Mouse (Mus musculus) right cerebral cortex, postnatal 4 days (tissue): ENCODE data around the gene Csk.

Experiments
- DNase-seq: peaks from one replicate; pipeline ENCODE4 v3.0.0-alpha.2; 2022

Csk gene

DNA sequence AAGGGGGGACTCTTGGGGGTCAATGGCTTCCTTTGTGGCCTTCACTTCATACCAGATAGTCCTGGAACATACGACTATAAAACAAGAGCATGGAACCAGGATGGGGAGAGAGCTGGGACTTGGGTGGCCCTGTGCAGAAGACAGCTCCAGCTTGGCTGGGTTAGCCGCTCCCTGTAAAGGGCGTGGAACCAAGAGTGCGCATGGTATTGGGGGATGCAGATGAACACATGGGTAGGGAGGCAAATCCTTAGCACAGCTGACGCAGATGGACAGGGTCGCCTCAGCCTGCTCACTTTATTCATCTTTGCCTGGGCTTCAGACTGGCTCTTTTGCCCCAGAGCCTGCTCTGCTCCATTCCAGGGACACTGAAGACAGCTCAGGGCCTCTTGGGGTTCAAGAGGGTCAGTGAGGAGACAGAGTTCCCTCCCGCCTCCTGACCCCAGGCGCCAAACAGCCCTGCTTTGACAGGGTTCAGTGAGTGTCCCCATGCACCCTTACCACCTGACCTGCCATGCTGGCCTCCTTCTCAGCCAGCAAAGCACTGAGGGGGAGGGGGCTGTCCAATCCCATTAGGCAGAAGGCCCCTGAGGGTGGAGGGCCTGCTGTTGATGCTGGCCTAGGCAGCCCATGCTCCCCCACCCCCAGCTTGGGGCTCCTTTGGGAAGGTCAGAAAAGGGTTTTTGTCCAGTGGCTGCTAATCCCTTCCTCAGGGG lies 54.4 kb downstream of the Csk start:
- DNase-seq = no peak

DNA sequence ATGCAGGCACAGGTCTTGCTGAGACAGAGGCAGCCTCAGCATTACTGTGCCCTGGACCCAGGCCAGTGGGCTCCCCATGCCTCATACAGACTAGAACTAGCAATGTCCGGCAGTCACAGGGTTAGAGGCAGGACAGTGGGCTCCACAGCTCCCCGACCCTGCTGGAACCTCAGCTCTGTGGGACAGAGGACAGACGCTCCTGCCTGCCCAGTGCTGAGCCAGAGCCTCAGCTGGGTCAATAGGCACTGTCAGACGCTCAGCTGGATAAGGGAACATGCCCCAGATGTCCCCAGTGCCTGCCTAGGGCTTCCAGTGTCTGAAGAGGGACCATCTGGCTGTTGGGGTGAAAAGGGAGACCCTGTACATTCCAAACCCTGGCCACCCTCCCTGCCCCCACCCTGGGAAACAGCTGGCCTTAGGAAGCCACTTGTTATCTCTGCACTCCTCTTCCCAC lies 55.5 kb downstream of the Csk start:
- DNase-seq = no peak

DNA sequence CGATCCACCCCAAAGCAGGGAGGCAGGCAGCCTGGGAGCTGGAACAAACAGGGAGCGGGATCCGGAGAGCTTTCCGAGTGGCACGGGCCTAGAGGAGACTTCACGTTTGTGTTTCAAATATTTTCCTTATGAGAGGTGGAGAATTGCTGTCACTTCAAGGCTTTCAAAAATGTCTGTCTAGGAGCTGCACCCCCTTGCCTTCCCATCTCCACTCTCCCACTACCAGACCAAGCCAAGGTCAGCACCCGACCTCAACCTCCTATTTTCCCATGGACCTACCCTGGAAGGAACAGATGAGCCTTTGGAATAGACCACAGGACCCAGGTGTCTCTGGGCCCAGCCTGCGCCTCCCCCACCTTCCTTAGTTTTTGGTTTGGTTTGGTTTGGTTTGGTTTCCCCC lies 56.2 kb downstream of the Csk start:
- DNase-seq = no peak

DNA sequence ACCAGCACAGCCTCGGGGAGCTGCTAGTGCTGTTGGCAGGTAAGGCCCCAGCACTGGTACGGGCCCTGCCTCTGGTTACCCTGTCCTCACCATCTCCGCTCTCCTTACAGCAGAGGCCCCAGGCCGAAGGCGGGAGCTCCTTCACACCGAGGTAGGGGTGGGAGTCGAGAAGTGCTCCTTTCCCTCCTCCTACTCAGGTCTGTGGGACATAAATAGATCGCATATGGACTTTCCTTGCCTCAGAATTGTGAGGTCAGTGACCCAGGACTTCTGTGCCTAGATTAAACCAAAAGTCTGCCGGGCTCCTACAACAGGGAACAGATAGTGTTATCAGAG lies 59.3 kb downstream of the Csk start:
- DNase-seq = no peak

DNA sequence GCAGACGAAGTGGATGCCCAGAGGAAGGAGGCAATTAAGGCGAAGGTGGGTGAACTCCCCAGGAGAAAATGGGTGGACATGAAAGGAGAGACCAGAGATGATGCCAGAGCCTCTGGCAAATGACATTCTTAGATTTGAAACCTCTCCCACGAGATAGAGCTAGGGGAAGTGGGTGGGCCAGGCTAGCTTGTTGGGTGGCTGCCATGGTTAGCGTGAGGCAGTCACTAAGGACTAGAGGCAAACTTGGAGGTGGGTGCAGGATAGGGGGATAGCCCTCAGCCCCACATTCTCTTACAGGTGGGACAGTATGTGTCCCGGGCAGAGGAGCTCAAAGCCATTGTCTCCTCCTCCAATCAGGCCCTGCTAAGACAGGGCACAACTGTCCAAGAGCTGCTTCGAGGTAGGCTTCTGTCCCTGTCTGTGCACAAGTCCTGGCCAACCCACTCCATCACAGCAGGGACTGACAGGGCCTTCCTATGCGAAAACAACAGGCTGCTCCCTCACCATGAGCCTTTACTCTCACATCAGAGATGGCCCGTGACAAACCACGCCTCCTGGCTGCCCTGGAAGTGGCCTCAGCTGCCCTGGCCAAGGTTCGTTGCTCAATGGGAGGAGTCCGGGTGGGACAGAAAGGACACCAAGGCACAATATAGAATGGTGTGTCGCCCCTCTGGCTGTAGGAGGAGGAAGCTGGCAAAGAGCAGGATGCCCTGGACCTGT lies 59.8 kb downstream of the Csk start:
- no peak for DNase-seq

DNA sequence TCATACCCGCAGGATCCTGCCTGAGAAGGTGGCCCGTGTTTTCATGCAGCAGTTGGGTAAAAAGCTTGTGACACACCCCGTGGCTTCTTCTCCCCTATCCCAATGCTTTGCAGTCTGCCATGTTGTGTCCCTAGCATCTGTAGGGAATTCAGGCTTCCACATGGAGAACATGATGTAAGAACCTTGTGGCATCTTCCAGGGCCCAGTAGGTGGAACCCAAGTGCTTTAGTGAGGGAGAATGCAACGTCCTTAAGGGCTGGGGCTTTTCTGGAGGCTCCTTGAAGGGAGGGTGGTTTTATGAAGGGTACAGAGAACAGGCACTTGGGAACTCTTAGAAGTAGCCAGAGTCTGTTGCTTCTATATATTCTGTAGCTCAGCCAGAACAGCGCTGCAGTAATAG lies 62.7 kb downstream of the Csk start:
- no peak for DNase-seq

DNA sequence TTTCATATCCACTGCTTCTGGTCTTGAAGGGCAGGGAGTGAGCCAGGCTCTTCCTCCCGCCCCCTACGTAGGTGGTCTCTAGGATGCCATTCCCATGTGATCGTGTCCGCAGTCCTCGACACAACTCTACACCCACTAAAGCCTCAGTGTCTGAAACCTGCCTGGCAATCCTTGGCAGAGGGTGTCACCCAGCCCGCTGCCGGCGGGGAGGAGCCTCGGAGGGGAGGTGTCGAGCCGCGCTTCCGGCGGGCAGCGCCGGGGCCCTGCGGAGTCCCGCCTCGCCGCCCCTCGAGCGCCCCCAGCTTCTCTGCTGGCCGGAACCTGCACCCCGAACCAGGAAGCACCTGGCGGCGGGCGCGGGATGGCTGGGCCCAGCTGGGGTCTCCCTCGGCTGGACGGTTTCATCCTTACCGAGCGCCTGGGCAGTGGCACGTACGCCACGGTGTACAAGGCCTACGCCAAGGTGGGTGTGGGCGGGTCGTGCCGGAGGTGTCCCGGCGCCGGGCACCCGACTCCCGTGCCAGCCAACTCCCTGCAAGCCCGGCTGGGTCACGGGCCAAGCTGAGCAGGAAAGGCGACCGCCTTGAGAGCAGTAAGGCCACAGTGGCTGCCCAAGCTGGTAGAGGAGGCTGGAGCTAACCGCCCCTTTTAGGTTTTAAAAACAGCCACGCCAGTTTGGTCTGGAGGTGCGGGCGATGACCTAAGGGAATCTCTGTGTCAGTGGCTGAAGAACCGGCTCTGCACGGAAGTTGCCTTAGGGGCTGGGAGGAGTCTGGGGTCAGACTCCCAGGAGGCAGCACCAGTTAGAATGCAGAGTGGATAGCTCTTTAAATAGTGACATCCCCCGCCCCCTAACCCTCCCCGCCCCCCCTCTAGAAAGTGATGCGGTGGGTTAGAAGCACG lies 64.0 kb downstream of the Csk start, which contains the start of gene Ulk3:
TSS of gene Ulk3 (plus strand) at position 229 of the 903 bp plus-strand sequence.
- peak; percentile 72 for DNase-seq

DNA sequence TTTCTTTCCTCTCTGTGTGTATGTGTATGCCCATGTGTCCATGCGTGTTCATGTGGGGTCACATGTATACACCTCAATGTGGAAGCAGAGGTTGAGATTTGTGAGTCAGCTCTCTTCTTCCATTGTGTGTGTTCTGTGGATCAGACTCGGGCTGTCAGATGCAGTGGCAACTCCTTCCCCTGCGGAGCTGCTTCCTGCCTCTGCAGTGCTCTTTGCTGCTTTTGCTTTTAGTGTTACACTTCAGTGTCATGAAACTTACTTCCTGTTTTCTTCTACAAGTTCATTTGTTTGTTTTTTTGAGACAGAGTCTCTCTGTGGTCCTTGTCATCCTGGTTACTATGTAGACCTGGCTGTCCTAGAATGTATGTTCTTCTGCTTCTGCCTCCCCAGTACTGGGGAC lies 68.4 kb downstream of the Csk start:
- DNase-seq = no peak

DNA sequence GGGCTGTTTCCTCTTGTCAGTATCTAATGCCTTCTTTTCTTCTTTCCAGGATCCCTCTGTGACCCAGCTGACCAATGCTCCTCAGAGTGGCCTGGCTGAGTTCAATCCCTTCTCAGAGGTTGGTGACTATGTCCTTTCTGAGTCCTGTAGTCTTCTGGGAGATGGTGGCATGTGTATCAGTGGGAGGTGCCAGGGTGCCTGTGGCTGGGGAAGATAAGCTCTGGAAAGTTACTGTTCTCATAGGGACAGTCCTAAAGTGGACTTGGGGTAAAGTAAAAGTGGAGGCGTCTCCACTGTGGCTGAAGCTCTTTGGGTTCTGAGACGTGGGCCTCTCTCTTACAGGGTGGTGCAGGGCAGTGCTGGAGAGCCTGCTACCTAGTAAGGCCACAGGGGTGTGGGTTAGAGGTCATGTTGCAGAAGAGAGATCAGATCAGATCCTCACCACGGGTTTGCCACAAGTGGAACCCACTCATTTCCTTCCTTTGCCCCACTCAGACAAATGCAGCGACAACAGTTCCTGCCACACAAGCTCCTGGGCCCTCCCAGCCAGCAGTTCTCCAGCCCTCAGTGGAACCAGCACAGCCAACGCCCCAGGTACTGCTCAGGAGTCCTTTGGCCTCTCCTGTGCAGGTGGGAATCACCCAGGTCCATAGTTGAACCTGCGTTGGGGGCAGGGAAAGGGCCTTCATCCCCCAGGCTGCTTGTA lies 76.1 kb downstream of the Csk start:
- no peak for DNase-seq
